Mouse (Mus musculus) thymus, postnatal 10 days (tissue): Measurements from ENCODE around the gene Tmem139.

Source experiments
- DNase-seq, 2 experiments: peaks; one replicate each; pipeline ENCODE4 v3.0.0; 2021; ENCODE audit warnings: low spot score in 2 of 2

Gene Tmem139

GRCm38 (mm10) chr6:42276151-42276550 is 14.4 kb downstream of the Tmem139 start:
- no peak for DNase-seq

- no peak for DNase-seq
Observed at GRCm38 (mm10) chr6:42282865-42283528, 21.2 kb downstream of the Tmem139 start.

- DNase-seq: no peak
Observed at GRCm38 (mm10) chr6:42286448-42286847, 24.7 kb downstream of the Tmem139 start, which contains the start of gene Clcn1. TSS of gene Clcn1 (plus strand) at chr6:42286685.

GRCm38 (mm10) chr6:42287562-42287961 is 25.8 kb downstream of the Tmem139 start:
- DNase-seq: no peak

GRCm38 (mm10) chr6:42293327-42293726 is 31.6 kb downstream of the Tmem139 start:
- DNase-seq: no peak

- no peak for DNase-seq
Observed at GRCm38 (mm10) chr6:42295549-42296094, 33.9 kb downstream of the Tmem139 start.

- DNase-seq: no peak
Observed at GRCm38 (mm10) chr6:42299362-42299761, 37.6 kb downstream of the Tmem139 start.

GRCm38 (mm10) chr6:42309816-42310378 is 48.1 kb downstream of the Tmem139 start:
- DNase-seq: peak in 1 of 2 experiments; percentile 15

GRCm38 (mm10) chr6:42310427-42311053 is 48.8 kb downstream of the Tmem139 start:
- DNase-seq: no peak
